Mouse (Mus musculus): ENCODE results near the gene Ncan. TPM values are rescaled to one million over a fixed set of nuclear protein-coding genes. Genes with fewer than 3 reads are reported as not detected.
A peak's percentile ranks its signal among the peaks of the same experiment; 100 is the strongest.

Gene Ncan
- polyA plus RNA-seq, 1 experiment from 2014 or later: 0.13 TPM

DNA sequence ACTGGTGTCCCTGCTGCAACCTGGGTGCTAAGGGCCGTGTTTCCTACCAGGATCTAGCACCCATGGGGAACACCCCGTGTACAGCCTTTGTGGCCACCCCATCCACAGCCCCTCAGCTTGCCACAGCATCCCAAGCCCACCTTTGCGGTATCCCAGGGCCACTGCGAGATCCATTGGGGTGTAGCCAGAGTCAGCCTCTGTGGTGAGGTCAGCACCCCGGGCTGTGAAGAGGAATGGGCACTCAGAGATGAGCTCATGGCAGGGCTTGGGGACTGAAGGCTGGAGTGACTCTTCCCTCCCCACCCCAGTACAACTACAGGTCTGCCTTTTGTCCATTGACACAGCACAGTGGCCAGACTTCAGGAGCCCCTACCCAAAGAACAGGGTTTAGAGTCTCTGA lies 13.4 kb upstream of the Ncan start:
- ATAC-seq (replicated peaks; ENCODE audit: extremely low read depth, insufficient read depth, low FRiP score): no peak
- H3K4me2 ChIP-seq (ENCODE audit: low read depth, low read length): no peak overlapping the region
- no peaks in the 10 kb centered on the region for H3K27me3 ChIP-seq (ENCODE audit: control insufficient read depth, insufficient read depth, low read length)
- WGBS: 94% methylated on average over 5 of the region's 5 CpGs
- no peak overlapping the region for H3K9ac ChIP-seq (ENCODE audit: low read length)
- H3K4me1 ChIP-seq (ENCODE audit: control insufficient read depth, insufficient read depth, low read length): peaks cover 37% of the 10 kb centered on the region
- no peak overlapping the region for H3K27ac ChIP-seq (ENCODE audit: low read length)
- H3K4me3 ChIP-seq (ENCODE audit: low read length): no peak overlapping the region
- H3K9me3 ChIP-seq (replicated peaks; ENCODE audit: control insufficient read depth, low read length): no peaks in the 10 kb centered on the region
- H3K36me3 ChIP-seq (ENCODE audit: control insufficient read depth, insufficient read depth): peaks cover 30% of the 10 kb centered on the region

DNA sequence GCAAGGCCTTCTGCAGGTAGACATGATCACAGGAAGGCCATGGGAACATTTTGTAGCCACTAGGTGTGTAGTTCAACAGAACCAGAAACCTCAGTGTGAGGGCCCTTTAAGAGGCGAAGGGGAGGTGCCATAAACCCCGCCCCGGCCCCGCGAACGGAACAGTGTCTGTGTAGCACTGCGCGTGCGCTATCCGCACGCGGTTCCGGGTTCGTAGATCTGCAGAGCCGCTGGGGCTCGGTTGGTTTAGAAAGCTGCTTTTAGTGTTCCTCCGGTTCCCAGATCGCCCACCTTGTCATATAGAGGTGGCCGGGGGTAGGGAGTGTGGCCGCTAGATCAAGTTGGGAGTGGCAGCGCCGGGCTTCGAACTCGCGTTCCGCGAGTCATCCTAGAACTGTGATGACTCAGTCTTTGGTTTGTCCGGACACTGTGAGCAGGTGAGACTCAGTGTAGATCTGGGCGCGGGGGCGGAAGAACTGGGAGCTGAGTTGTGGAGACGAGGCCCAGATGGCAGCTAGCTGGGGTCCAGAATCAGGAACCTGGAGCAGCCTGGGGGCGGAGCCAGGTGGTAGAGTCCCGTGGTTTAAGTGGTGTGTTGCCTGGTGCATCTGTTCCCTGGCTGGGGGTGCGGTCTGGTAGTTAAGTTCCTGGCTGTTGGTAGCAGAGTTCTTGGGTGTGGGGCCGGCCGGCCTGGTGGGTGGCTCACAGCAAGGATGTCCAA lies 10.7 kb upstream of the Ncan start, which contains the start of gene Nr2c2ap:
Gene Nr2c2ap, plus strand, starts transcription at position 168 of the 718 bp plus-strand sequence.
- WGBS: 2% methylated on average over 37 of the region's 37 CpGs
- Histone ChIP-seq H3K9me3 (replicated peaks; ENCODE audit: control insufficient read depth, low read length) (no peaks in the 10 kb centered on the region), H3K4me1 (ENCODE audit: control insufficient read depth, insufficient read depth, low read length) (peaks cover 36% of the 10 kb centered on the region), H3K4me3 (ENCODE audit: low read length) (peak within 1 kb of the TSS; percentile 70), H3K36me3 (ENCODE audit: control insufficient read depth, insufficient read depth) (peaks cover 30% of the 10 kb centered on the region), H3K27ac (ENCODE audit: low read length) (peak within 1 kb of the TSS; percentile 15), H3K4me2 (ENCODE audit: low read depth, low read length) (peak within 1 kb of the TSS; percentile 88), H3K27me3 (ENCODE audit: control insufficient read depth, insufficient read depth, low read length) (no peaks in the 10 kb centered on the region), H3K9ac (ENCODE audit: low read length) (peak within 1 kb of the TSS; percentile 70)
- ATAC-seq (replicated peaks; ENCODE audit: extremely low read depth, insufficient read depth, low FRiP score): peak; percentile 58

DNA sequence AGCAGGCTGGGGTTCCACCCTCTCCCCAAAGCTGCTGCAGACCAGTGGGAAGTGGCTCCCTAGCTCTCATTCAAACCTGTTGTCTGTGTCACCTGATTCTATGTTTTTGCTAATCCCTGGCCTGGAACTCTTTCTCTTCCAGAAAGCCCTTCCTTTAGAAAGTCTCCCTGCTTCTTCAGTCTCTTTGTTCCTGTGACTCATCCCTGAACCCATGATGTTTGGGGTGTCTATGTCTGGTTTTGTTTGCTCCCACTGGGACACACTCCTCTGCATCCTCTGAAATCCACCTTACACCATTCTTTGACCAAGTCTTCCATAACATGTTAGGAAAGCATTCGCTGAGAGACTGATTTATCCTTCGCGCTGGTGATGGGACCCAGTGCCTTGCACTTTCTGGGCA lies 9.4 kb upstream of the Ncan start:
- Histone ChIP-seq H3K27me3 (ENCODE audit: control insufficient read depth, insufficient read depth, low read length) (no peaks in the 10 kb centered on the region; the same call in 1 of the 2 replicates), H3K9ac (ENCODE audit: low read length) (no peak overlapping the region), H3K36me3 (ENCODE audit: control insufficient read depth, insufficient read depth) (peaks cover 21% of the 10 kb centered on the region), H3K4me2 (ENCODE audit: low read depth, low read length) (no peak overlapping the region), H3K9me3 (replicated peaks; ENCODE audit: control insufficient read depth, low read length) (no peaks in the 10 kb centered on the region), H3K4me1 (ENCODE audit: control insufficient read depth, insufficient read depth, low read length) (peaks cover 30% of the 10 kb centered on the region), H3K27ac (ENCODE audit: low read length) (peak overlapping the region; percentile 90), H3K4me3 (ENCODE audit: low read length) (no peak overlapping the region)
- ATAC-seq (replicated peaks; ENCODE audit: extremely low read depth, insufficient read depth, low FRiP score): no peak
- WGBS: 81% methylated on average over 3 of the region's 3 CpGs

DNA sequence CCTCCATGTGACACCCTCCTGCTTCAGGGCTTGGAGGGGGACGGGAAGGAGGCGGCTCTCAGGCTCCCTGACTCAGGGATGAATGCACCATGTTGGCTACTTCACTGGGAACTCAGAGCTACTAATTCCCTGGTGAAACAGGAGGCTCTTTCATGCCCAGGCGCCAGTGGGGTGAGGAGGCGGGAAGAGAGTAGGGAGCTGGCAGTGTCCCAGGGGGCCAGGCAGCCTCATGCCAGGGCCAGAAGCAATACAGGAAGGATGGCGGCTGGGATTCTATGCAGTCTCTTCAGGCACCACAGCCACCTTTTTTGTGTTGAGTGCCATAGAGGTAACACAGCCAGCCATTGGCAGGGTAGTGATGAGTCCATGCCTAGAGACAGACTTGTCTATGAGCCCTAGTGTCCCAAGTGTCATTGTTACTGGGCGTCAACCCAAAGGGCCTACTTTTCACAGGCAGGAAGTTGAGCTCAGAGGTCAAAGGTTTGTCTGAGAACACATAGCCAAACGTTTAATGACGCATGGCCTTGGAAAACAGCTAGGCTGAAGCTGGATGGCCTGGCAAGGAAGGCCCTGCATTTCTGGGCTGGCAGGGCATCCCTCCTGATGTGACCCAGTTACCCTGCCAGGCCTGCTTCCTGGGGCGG lies 8.8 kb upstream of the Ncan start:
- 48% methylated on average over 9 of the region's 9 CpGs for WGBS
- Histone ChIP-seq H3K9me3 (replicated peaks; ENCODE audit: control insufficient read depth, low read length) (no peaks in the 10 kb centered on the region), H3K4me1 (ENCODE audit: control insufficient read depth, insufficient read depth, low read length) (peaks cover 24% of the 10 kb centered on the region), H3K4me3 (ENCODE audit: low read length) (no peak overlapping the region), H3K9ac (ENCODE audit: low read length) (no peak overlapping the region; the same call in 1 of the 2 replicates), H3K27me3 (ENCODE audit: control insufficient read depth, insufficient read depth, low read length) (no peaks in the 10 kb centered on the region; the same call in none of the 2 replicates), H3K27ac (ENCODE audit: low read length) (peak overlapping the region; percentile 90), H3K36me3 (ENCODE audit: control insufficient read depth, insufficient read depth) (peaks cover 14% of the 10 kb centered on the region), H3K4me2 (ENCODE audit: low read depth, low read length) (no peak overlapping the region; the same call in 1 of the 2 replicates)
- 0 out of 2 replicates have a peak, but pooled peaks have one; percentile 16 for ATAC-seq (replicated peaks; ENCODE audit: extremely low read depth, insufficient read depth, low FRiP score)

DNA sequence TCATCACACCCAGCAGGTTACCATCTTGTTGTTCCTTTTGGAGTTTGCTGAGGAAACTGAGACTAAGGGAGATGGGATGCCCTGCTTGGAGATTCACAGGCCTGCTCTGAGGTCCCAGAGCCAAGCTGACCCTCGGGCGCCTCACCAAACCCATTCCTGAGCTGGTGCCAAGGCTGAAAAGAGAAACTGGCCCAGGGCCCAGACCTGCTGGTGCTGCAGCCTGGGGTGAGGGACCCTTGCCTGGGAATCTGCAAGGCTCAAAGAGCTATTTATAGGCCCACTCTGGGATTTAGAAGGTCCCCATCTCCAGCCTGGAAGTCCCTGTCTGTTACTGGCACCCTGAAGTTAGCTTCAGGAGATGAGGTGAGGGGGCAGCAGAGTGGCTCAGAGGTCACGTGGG lies 7.8 kb upstream of the Ncan start:
- 21% methylated on average over 3 of the region's 3 CpGs for WGBS
- Histone ChIP-seq H3K4me1 (ENCODE audit: control insufficient read depth, insufficient read depth, low read length) (peaks cover 24% of the 10 kb centered on the region), H3K4me3 (ENCODE audit: low read length) (no peak overlapping the region), H3K36me3 (ENCODE audit: control insufficient read depth, insufficient read depth) (peaks cover 6% of the 10 kb centered on the region; the same call in 1 of the 2 replicates), H3K27me3 (ENCODE audit: control insufficient read depth, insufficient read depth, low read length) (peaks cover 4% of the 10 kb centered on the region), H3K27ac (ENCODE audit: low read length) (peak overlapping the region; percentile 90), H3K9ac (ENCODE audit: low read length) (no peak overlapping the region), H3K4me2 (ENCODE audit: low read depth, low read length) (peak overlapping the region; percentile 15; the same call in 1 of the 2 replicates), H3K9me3 (replicated peaks; ENCODE audit: control insufficient read depth, low read length) (no peaks in the 10 kb centered on the region)
- ATAC-seq (replicated peaks; ENCODE audit: extremely low read depth, insufficient read depth, low FRiP score): peak; percentile 79

DNA sequence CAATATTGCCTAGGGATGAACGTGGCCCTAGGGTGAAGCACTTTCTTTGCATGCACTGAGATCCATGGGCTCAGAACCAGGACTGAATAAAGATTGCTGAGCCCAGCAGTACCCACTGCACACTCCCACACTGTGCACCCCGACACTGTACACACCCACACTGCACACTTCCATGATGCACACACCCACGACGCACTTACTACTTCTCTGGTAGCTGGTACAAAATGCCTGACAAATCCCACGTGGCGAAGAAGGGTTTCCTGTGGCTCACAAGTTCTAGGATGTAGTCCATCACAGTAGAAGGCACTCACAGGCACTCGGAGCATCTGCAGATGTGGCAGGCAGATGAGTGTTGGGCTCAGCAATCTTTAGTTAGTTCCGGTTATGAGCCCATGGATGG lies 4.3 kb upstream of the Ncan start:
- ATAC-seq (replicated peaks; ENCODE audit: extremely low read depth, insufficient read depth, low FRiP score): no peak
- peaks cover 14% of the 10 kb centered on the region for H3K27me3 ChIP-seq (ENCODE audit: control insufficient read depth, insufficient read depth, low read length)
- WGBS: 52% methylated on average over 8 of the region's 8 CpGs
- H3K4me1 ChIP-seq (ENCODE audit: control insufficient read depth, insufficient read depth, low read length): peaks cover 15% of the 10 kb centered on the region
- H3K36me3 ChIP-seq (ENCODE audit: control insufficient read depth, insufficient read depth): no peaks in the 10 kb centered on the region
- no peak overlapping the region for H3K9ac ChIP-seq (ENCODE audit: low read length)
- no peak overlapping the region for H3K27ac ChIP-seq (ENCODE audit: low read length)
- no peak overlapping the region for H3K4me3 ChIP-seq (ENCODE audit: low read length)
- no peaks in the 10 kb centered on the region for H3K9me3 ChIP-seq (replicated peaks; ENCODE audit: control insufficient read depth, low read length)
- H3K4me2 ChIP-seq (ENCODE audit: low read depth, low read length): no peak overlapping the region

DNA sequence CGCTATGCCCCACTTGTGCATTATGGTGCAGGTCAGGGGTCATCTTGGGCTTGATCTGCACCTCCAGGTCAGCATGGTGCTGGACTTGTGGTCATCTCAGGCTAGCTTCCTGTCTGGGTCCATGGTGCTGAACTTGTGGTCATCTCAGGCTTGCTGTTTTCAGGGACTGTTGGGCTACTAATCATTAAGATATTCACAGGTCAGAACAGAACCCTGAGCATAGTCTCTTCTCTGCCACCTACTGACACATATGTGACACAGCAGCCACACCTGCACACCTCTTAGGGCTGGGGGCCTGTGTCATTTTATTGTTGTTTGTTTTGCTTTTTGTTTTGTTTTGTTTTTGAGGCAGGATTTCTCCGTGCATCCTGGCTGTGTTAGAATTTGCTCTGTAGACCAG lies 2.2 kb upstream of the Ncan start:
- H3K9ac ChIP-seq (ENCODE audit: low read length): no peak overlapping the region
- no peaks in the 10 kb centered on the region for H3K9me3 ChIP-seq (replicated peaks; ENCODE audit: control insufficient read depth, low read length)
- no peaks in the 10 kb centered on the region; the same call in 1 of the 2 replicates for H3K4me1 ChIP-seq (ENCODE audit: control insufficient read depth, insufficient read depth, low read length)
- H3K36me3 ChIP-seq (ENCODE audit: control insufficient read depth, insufficient read depth): no peaks in the 10 kb centered on the region
- no peak overlapping the region for H3K4me3 ChIP-seq (ENCODE audit: low read length)
- no peak overlapping the region for H3K27ac ChIP-seq (ENCODE audit: low read length)
- 51% methylated on average over 2 of the region's 2 CpGs for WGBS
- peaks cover 35% of the 10 kb centered on the region for H3K27me3 ChIP-seq (ENCODE audit: control insufficient read depth, insufficient read depth, low read length)
- ATAC-seq (replicated peaks; ENCODE audit: extremely low read depth, insufficient read depth, low FRiP score): no peak
- H3K4me2 ChIP-seq (ENCODE audit: low read depth, low read length): no peak overlapping the region

DNA sequence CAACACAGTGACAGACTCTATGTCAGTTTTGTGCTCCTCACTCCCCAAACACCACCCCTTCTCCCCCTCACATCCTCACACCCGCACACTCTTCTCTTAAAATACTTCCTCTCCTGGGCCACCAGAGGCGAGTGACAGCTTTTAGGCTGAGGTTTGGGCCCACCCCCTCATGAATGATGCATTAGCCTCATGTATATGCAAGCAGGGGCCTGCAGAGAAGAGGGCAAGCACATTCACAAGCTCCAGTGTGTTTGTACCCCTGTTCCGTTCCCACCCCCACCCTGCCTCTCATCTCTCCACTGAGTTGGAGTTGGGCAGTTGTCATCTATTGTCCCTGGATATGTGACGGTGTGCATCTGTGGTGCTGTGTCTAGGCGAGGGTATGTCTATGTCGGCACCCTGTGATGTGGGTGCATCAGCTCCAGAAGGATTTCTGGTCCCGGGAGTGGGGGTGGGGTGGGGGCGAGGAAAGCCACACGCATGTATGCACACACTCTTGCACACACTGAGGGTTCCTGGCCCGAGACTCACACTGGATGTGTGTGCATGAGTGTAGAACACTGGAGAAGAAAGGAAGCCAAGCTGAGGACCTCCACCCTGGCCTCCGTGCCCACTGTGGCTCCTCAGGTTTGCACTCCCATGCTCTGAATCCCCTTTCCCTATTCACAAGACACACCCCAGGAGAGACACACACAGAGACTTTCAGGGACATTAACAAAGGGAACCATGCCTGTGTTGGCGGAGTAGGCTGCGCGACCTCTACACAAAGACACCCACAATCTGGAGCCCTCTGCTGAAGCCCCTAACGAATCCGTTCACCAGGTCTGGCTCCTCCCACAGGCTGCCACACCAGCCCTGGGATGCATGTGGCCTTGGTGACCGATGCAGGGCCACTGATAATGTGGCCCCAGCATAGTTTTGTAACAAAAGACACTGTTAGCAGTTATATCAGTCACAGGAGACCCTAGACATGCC lies 1.7 kb downstream of the Ncan start:
- no peak overlapping the region for H3K4me2 ChIP-seq (ENCODE audit: low read depth, low read length)
- H3K9ac ChIP-seq (ENCODE audit: low read length): no peak overlapping the region
- H3K36me3 ChIP-seq (ENCODE audit: control insufficient read depth, insufficient read depth): no peaks in the 10 kb centered on the region
- H3K4me3 ChIP-seq (ENCODE audit: low read length): no peak overlapping the region
- 13% methylated on average over 17 of the region's 17 CpGs for WGBS
- no peak for ATAC-seq (replicated peaks; ENCODE audit: extremely low read depth, insufficient read depth, low FRiP score)
- peaks cover 64% of the 10 kb centered on the region for H3K27me3 ChIP-seq (ENCODE audit: control insufficient read depth, insufficient read depth, low read length)
- no peaks in the 10 kb centered on the region for H3K9me3 ChIP-seq (replicated peaks; ENCODE audit: control insufficient read depth, low read length)
- no peak overlapping the region for H3K27ac ChIP-seq (ENCODE audit: low read length)
- no peaks in the 10 kb centered on the region for H3K4me1 ChIP-seq (ENCODE audit: control insufficient read depth, insufficient read depth, low read length)

Data from heart, embryonic 16.5 days (tissue).